In the genomic region with DNA sequence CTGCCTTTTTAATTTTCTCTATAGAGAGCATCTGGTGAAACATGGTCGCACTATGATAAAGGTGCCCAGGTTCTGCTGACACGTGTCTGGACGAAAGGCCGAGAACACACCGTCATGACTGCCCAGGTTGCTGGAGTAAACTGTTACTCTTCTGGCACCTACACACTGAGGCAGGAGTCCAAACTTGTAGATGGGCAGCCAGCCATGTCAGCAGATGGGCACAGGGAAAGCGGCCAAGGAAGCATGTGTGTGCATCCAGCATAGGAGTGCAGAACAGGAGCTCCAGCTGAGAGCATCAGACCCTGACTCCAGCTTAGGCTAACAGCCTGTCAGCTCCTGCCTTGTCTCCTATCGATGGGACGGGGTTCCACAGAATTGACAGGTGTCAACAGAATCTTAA, we compare ENCODE assay signal across 11 mouse cellular contexts. TPM values are rescaled to one million over a fixed set of nuclear protein-coding genes. Genes with fewer than 3 reads are reported as not detected.
A peak's percentile ranks its signal among the peaks of the same experiment; 100 is the strongest.
DNase-seq lines count a peak whose midpoint lies in the region; ATAC-seq and TF ChIP-seq lines count a peak whose summit lies in the region.
"Had no signal": no experiment of that assay in that cellular context is flagged by ENCODE, and none has a peak within 500 bp of the region (broad histone marks: within the 10 kb centered on the region; RNA-seq: fewer than 3 reads in every experiment).

No protein-coding gene starts in this region.

- WGBS in hindbrain, embryonic 12.5 days = 92% methylated on average over 8 of the region's 8 CpGs
- 91% methylated on average over 8 of the region's 8 CpGs for WGBS in hindbrain, embryonic 11.5 days
- 80% methylated on average over 8 of the region's 8 CpGs for WGBS in midbrain, postnatal 0 days

- H3K4me3 ChIP-seq in hindbrain, embryonic 12.5 days = no peak overlapping the region
- H3K4me3 ChIP-seq in hindbrain, embryonic 11.5 days (ENCODE audit: low read depth, low read length) = no peak overlapping the region
- H3K4me3 ChIP-seq in midbrain, postnatal 0 days (ENCODE audit: low read depth, low read length) = no peak overlapping the region
- H3K4me3 ChIP-seq: embryonic facial prominence, embryonic 13.5 days; liver, embryonic 15.5 days; stomach, embryonic 15.5 days had no signal

- H3K27me3 ChIP-seq in hindbrain, embryonic 12.5 days = no peaks in the 10 kb centered on the region
- H3K27me3 ChIP-seq in hindbrain, embryonic 11.5 days (ENCODE audit: control insufficient read depth, insufficient read depth, low read length) = no peaks in the 10 kb centered on the region
- no peaks in the 10 kb centered on the region for H3K27me3 ChIP-seq in midbrain, postnatal 0 days (ENCODE audit: insufficient read depth, low read length)
- H3K27me3 ChIP-seq: embryonic facial prominence, embryonic 13.5 days; liver, embryonic 15.5 days; stomach, embryonic 15.5 days had no signal

- no peak overlapping the region for H3K27ac ChIP-seq in hindbrain, embryonic 12.5 days
- H3K27ac ChIP-seq in hindbrain, embryonic 11.5 days (ENCODE audit: low read depth, low read length) = no peak overlapping the region
- no peak overlapping the region for H3K27ac ChIP-seq in midbrain, postnatal 0 days (ENCODE audit: low read depth, low read length)
- H3K27ac ChIP-seq: embryonic facial prominence, embryonic 13.5 days; liver, embryonic 15.5 days; stomach, embryonic 15.5 days had no signal

- no peaks in the 10 kb centered on the region for H3K4me1 ChIP-seq in hindbrain, embryonic 12.5 days
- H3K4me1 ChIP-seq in hindbrain, embryonic 11.5 days (replicated peaks; ENCODE audit: control insufficient read depth, insufficient read depth, low read length) = no peaks in the 10 kb centered on the region
- H3K4me1 ChIP-seq in midbrain, postnatal 0 days (ENCODE audit: insufficient read depth, low read length) = no peaks in the 10 kb centered on the region
- H3K4me1 ChIP-seq: embryonic facial prominence, embryonic 13.5 days; liver, embryonic 15.5 days; stomach, embryonic 15.5 days had no signal

- 0 out of 2 replicates have a peak, but pooled peaks cover 4% of the 10 kb centered on the region for H3K9me3 ChIP-seq in hindbrain, embryonic 12.5 days (replicated peaks)
- no peaks in the 10 kb centered on the region for H3K9me3 ChIP-seq in hindbrain, embryonic 11.5 days (ENCODE audit: control insufficient read depth, low read length)
- H3K9me3 ChIP-seq in midbrain, postnatal 0 days (ENCODE audit: low read length) = no peaks in the 10 kb centered on the region
- H3K9me3 ChIP-seq: stomach, embryonic 15.5 days had no signal

- ATAC-seq in hindbrain, embryonic 12.5 days (ENCODE audit: low FRiP score) = peak; percentile 29; the same call in 1 of the 2 replicates
- ATAC-seq in hindbrain, embryonic 11.5 days (ENCODE audit: low FRiP score) = no peak
- no peak; the same call in 1 of the 2 replicates for ATAC-seq in midbrain, postnatal 0 days (ENCODE audit: low FRiP score)
- ATAC-seq in activated CD4-positive, CD25-positive, alpha-beta regulatory T cell, adult 4 months = no peak

- no peak for TF ChIP-seq CTCF in brain, embryonic 14.5 days (IDR thresholded peaks at IDR 0.05; ENCODE audit: borderline replicate concordance, extremely low read depth, insufficient read depth, insufficient read length)
- TF ChIP-seq CTCF in midbrain, postnatal 0 days (IDR thresholded peaks at IDR 0.05) = no peak

- no peak overlapping the region for H3K4me2 ChIP-seq in hindbrain, embryonic 12.5 days (replicated peaks)
- no peak overlapping the region for H3K4me2 ChIP-seq in hindbrain, embryonic 11.5 days (replicated peaks; ENCODE audit: low read depth, low read length)
- H3K4me2 ChIP-seq in midbrain, postnatal 0 days (ENCODE audit: low read depth, low read length, poor library complexity, severe bottlenecking) = no peak overlapping the region
- H3K4me2 ChIP-seq: embryonic facial prominence, embryonic 13.5 days; liver, embryonic 15.5 days; stomach, embryonic 15.5 days had no signal

- no peak for DNase-seq in hindbrain, embryonic 11.5 days (ENCODE audit: low spot score)
- peak; percentile 90 for DNase-seq in brain, embryonic 14.5 days (ENCODE audit: low read depth)
- DNase-seq in frontal cortex, postnatal 25 days (ENCODE audit: low spot score in 2 of 2) = peak; percentile 74 to 75
- peak; percentile 30 to 39 for DNase-seq in kidney, postnatal 4 days
- DNase-seq in midbrain, postnatal 0 days (ENCODE audit: low spot score) = peak; percentile 85
- no peak for DNase-seq in T-cell, adult 2 months (ENCODE audit: low spot score)

- no peak overlapping the region for H3K9ac ChIP-seq in hindbrain, embryonic 12.5 days
- no peak overlapping the region for H3K9ac ChIP-seq in hindbrain, embryonic 11.5 days (ENCODE audit: low read depth, low read length)
- no peak overlapping the region for H3K9ac ChIP-seq in midbrain, postnatal 0 days (replicated peaks; ENCODE audit: low read length, poor library complexity, severe bottlenecking)
- H3K9ac ChIP-seq: embryonic facial prominence, embryonic 13.5 days; liver, embryonic 15.5 days; stomach, embryonic 15.5 days had no signal

- TF ChIP-seq POLR2A in brain, embryonic 14.5 days (IDR thresholded peaks at IDR 0.05; ENCODE audit: borderline replicate concordance, extremely low read depth, insufficient read depth, insufficient read length, poor library complexity, severe bottlenecking) = no peak

- no peaks in the 10 kb centered on the region for H3K36me3 ChIP-seq in hindbrain, embryonic 12.5 days
- H3K36me3 ChIP-seq in hindbrain, embryonic 11.5 days (ENCODE audit: control insufficient read depth, insufficient read depth, low read length) = no peaks in the 10 kb centered on the region
- no peaks in the 10 kb centered on the region for H3K36me3 ChIP-seq in midbrain, postnatal 0 days (ENCODE audit: insufficient read depth, low read length)
- H3K36me3 ChIP-seq: embryonic facial prominence, embryonic 13.5 days; liver, embryonic 15.5 days; stomach, embryonic 15.5 days had no signal

RNA-seq across cellular contexts. Expression of gene Commd3, which starts 37.1 kb away (rescaled TPM):
- 174 and 180 TPM in 2 replicates for polyA plus RNA-seq in hindbrain, embryonic 12.5 days (2016; fragmentation: Nextera tagmentation; extraction: Ambion mirVana)
- polyA plus RNA-seq in hindbrain, embryonic 11.5 days (2014; fragmentation: Nextera tagmentation; extraction: Ambion mirVana) = 152 and 161 TPM in 2 replicates
- polyA plus RNA-seq in brain, embryonic 14.5 days (2012; rRNA removed) = 114 and 143 TPM in 2 replicates
- total RNA-seq in midbrain, postnatal 0 days (2014; rRNA removed) = 128 and 139 TPM in 2 replicates
- polyA plus RNA-seq in midbrain, postnatal 0 days (2015; fragmentation: Nextera tagmentation; extraction: Ambion mirVana) = 187 and 193 TPM in 2 replicates
- 100 to 1,000 TPM; 210 to 227 TPM for polyA plus RNA-seq in activated CD4-positive, CD25-positive, alpha-beta regulatory T cell, adult 4 months (2017; shearing (Covaris generic))

RNA-seq across cellular contexts. Expression of gene Bmi1, which starts 41.8 kb away (rescaled TPM):
- polyA plus RNA-seq in hindbrain, embryonic 12.5 days (2016; fragmentation: Nextera tagmentation; extraction: Ambion mirVana) = 42.4 and 46.8 TPM in 2 replicates
- 40.6 and 48.8 TPM in 2 replicates for polyA plus RNA-seq in hindbrain, embryonic 11.5 days (2014; fragmentation: Nextera tagmentation; extraction: Ambion mirVana)
- polyA plus RNA-seq in brain, embryonic 14.5 days (2012; rRNA removed) = 75.4 and 93.2 TPM in 2 replicates
- total RNA-seq in midbrain, postnatal 0 days (2014; rRNA removed) = 49.1 and 64.4 TPM in 2 replicates
- polyA plus RNA-seq in midbrain, postnatal 0 days (2015; fragmentation: Nextera tagmentation; extraction: Ambion mirVana) = 11.5 and 13.1 TPM in 2 replicates
- 10 to 100 TPM; 10.9 to 11.1 TPM for polyA plus RNA-seq in activated CD4-positive, CD25-positive, alpha-beta regulatory T cell, adult 4 months (2017; shearing (Covaris generic))

RNA-seq across cellular contexts. Expression of gene Spag6, which starts 58.8 kb away (rescaled TPM):
- 0.22 and 0.35 TPM in 2 replicates for polyA plus RNA-seq in hindbrain, embryonic 12.5 days (2016; fragmentation: Nextera tagmentation; extraction: Ambion mirVana)
- 0.98 and 1.2 TPM in 2 replicates for polyA plus RNA-seq in hindbrain, embryonic 11.5 days (2014; fragmentation: Nextera tagmentation; extraction: Ambion mirVana)
- 0.06 and 0.12 TPM in 2 replicates for polyA plus RNA-seq in brain, embryonic 14.5 days (2012; rRNA removed)
- total RNA-seq in midbrain, postnatal 0 days (2014; rRNA removed) = not detected in 2 replicates
- not detected in 2 replicates for polyA plus RNA-seq in midbrain, postnatal 0 days (2015; fragmentation: Nextera tagmentation; extraction: Ambion mirVana)
- not detected for polyA plus RNA-seq in activated CD4-positive, CD25-positive, alpha-beta regulatory T cell, adult 4 months (2017; shearing (Covaris generic))
- polyA plus RNA-seq: liver, embryonic 15.5 days had no signal

Comparison
In these comparisons a context has a peak if more than half of its experiments do, and no peak if none do; other contexts are left out.
1. DNase-seq: peak in brain, embryonic 14.5 days (single experiment), frontal cortex, postnatal 25 days (2 of 2), kidney, postnatal 4 days (2 of 2) and midbrain, postnatal 0 days (single experiment); none in hindbrain, embryonic 11.5 days (single experiment) and T-cell, adult 2 months (single experiment).